Mouse (Mus musculus) CH12.LX (cell line): ENCODE measurements around the gene Phrf1. TPM values are rescaled to one million over a fixed set of nuclear protein-coding genes. Genes with fewer than 3 reads are reported as not detected.

Experiments used
- DNase-seq: peaks from one replicate; pipeline ENCODE4 v3.0.0-alpha.2; 2013; ENCODE audit errors: extremely low read depth
- H3K27ac ChIP-seq: 2 replicates; pipeline ENCODE4 v1.5.1; 2012; ENCODE audit warnings: low read depth, mild to moderate bottlenecking, control low read depth, moderate library complexity; ENCODE audit not compliant: insufficient read depth
- H3K27me3 ChIP-seq: replicated peaks from 2 replicates; pipeline ENCODE3; 2012; ENCODE audit warnings: inconsistent platforms
- H3K36me3 ChIP-seq, 2 experiments: replicated peaks in 1 of 2; 2 replicates each; pipeline versions ENCODE3 to v1.6.1; 2012; ENCODE audit warnings: inconsistent platforms in 1 of 2, low read length in 1 of 2, mild to moderate bottlenecking in 1 of 2, mixed read lengths in 1 of 2, moderate library complexity in 1 of 2; ENCODE audit not compliant: control insufficient read depth in 1 of 2, insufficient read depth in 1 of 2
- H3K4me1 ChIP-seq, 2 experiments: 2 replicates each; pipeline ENCODE4 v1.6.1; 2012; ENCODE audit warnings: inconsistent platforms in 1 of 2, moderate library complexity in 1 of 2; ENCODE audit not compliant: insufficient read depth in 2 of 2, control insufficient read depth in 1 of 2
- H3K4me2 ChIP-seq: 2 replicates; pipeline ENCODE4 v1.6.1; 2012; ENCODE audit warnings: low read depth, mild to moderate bottlenecking, control low read depth; ENCODE audit not compliant: poor library complexity, insufficient read depth, severe bottlenecking
- H3K4me3 ChIP-seq, 3 experiments: fragments of 150-350 bp in 1 of 3; sonication (generic) in 1 of 3; replicated peaks in 1 of 3; 2 replicates each; pipeline versions ENCODE3 to v1.5.1; 2011 to 2012; ENCODE audit warnings: low read depth in 2 of 3, low read length in 2 of 3, mild to moderate bottlenecking in 2 of 3, moderate library complexity in 2 of 3, control low read depth in 1 of 3, improper control_type of control experiment in 1 of 3, inconsistent platforms in 1 of 3, mixed read lengths in 1 of 3; ENCODE audit not compliant: poor library complexity in 1 of 3
- H3K79me2 ChIP-seq: replicated peaks from 2 replicates; pipeline ENCODE4 v1.6.1; 2012; ENCODE audit warnings: mild to moderate bottlenecking, moderate library complexity; ENCODE audit not compliant: control insufficient read depth, poor library complexity, insufficient read depth, severe bottlenecking; ENCODE audit errors: extremely low read depth
- H3K9ac ChIP-seq: 2 replicates; pipeline ENCODE4 v1.6.1; 2012; ENCODE audit warnings: low read depth, mild to moderate bottlenecking, control low read depth, moderate library complexity; ENCODE audit not compliant: insufficient read depth
- H3K9me3 ChIP-seq: replicated peaks from 2 replicates; pipeline ENCODE3; 2012; ENCODE audit warnings: low read length, inconsistent platforms, mixed read lengths
- CHD1 ChIP-seq: IDR thresholded peaks from 2 replicates; pipeline ENCODE4 v1.6.1; 2012; ENCODE audit warnings: low read depth, low read length, improper control_type of control experiment, inconsistent platforms
- E2F4 ChIP-seq: IDR thresholded peaks from 2 replicates; pipeline ENCODE4 v1.6.1; 2011; ENCODE audit warnings: low read depth, low read length, improper control_type of control experiment; ENCODE audit not compliant: insufficient replicate concordance
- EP300 ChIP-seq: IDR thresholded peaks from 2 replicates; pipeline ENCODE4 v1.6.1; 2011; ENCODE audit warnings: low read length, improper control_type of control experiment
- JUND ChIP-seq: conservative IDR thresholded peaks from 2 replicates; pipeline ENCODE4 v1.6.1; 2011; ENCODE audit warnings: low read depth, low read length, improper control_type of control experiment
- KAT2A ChIP-seq: IDR thresholded peaks from 2 replicates; pipeline ENCODE4 v1.6.1; 2012; ENCODE audit warnings: low read length, improper control_type of control experiment, inconsistent platforms; ENCODE audit not compliant: insufficient replicate concordance
- MEF2A ChIP-seq: IDR thresholded peaks from 2 replicates; pipeline ENCODE4 v1.6.1; 2014; ENCODE audit warnings: low read depth, mild to moderate bottlenecking, inconsistent platforms, low read length, improper control_type of control experiment, borderline replicate concordance
- MYC ChIP-seq: IDR thresholded peaks from 2 replicates; pipeline ENCODE4 v1.6.1; 2011; ENCODE audit warnings: low read depth, mild to moderate bottlenecking, improper control_type of control experiment, low read length
- PAX5 ChIP-seq: IDR thresholded peaks from 2 replicates; pipeline ENCODE4 v1.6.1; 2012; ENCODE audit warnings: low read length, inconsistent platforms, mixed read lengths
- POLR2AphosphoS2 ChIP-seq: IDR thresholded peaks from 2 replicates; pipeline ENCODE4 v1.6.1; 2011; ENCODE audit warnings: low read depth, low read length, improper control_type of control experiment
- RAD21 ChIP-seq: IDR thresholded peaks from 2 replicates; pipeline ENCODE4 v1.6.1; 2011; ENCODE audit warnings: low read depth, mild to moderate bottlenecking, low read length, improper control_type of control experiment, moderate library complexity
- TBP ChIP-seq: conservative IDR thresholded peaks from 2 replicates; pipeline ENCODE4 v1.6.1; 2011; ENCODE audit warnings: low read depth, low read length, improper control_type of control experiment
- UBTF ChIP-seq: IDR thresholded peaks from 2 replicates; pipeline ENCODE4 v1.6.1; 2012; ENCODE audit warnings: low read depth, mild to moderate bottlenecking, inconsistent platforms, low read length, improper control_type of control experiment, moderate library complexity
- ZC3H11A ChIP-seq: IDR thresholded peaks from 2 replicates; pipeline ENCODE4 v1.6.1; 2012; ENCODE audit warnings: low read depth, mild to moderate bottlenecking, inconsistent platforms, low read length, improper control_type of control experiment
- ZKSCAN1 ChIP-seq: IDR thresholded peaks from 2 replicates; pipeline ENCODE4 v1.6.1; 2012; ENCODE audit warnings: low read depth, inconsistent platforms, low read length, improper control_type of control experiment, borderline replicate concordance
- dilution Hi-C: fragments of 300-500 bp; cut with MboI; formaldehyde crosslinking; loops from 2 replicates; pipeline ENCODE4 v1.14.3; 2020; ENCODE audit warnings: low sequenced_read_pairs; ENCODE audit not compliant: extremely low pct_unique_long_range_greater_than_20kb, extremely low pct_ligation_motif_present
- in situ Hi-C: fragments of 300-500 bp; cut with MboI; formaldehyde crosslinking; loops from 3 replicates; pipeline ENCODE4 v1.14.3; 2019; ENCODE audit warnings: low sequenced_read_pairs, low pct_ligation_motif_present, low pct_unique_long_range_greater_than_20kb, mixed read lengths
- polyA plus RNA-seq: library from polyadenylated mRNA; unstranded; fragments of >175 nt; gene quantifications from 2 replicates; pipeline ENCODE4 v1.2.1, GENCODE M21; 2012; ENCODE audit warnings: low read depth; ENCODE audit not compliant: insufficient read length
- total RNA-seq, 2 experiments: library from RNA; depleted of rRNA; stranded (reverse); fragments of 300-350 nt in 1 of 2; fragments of >200 nt in 1 of 2; gene quantifications; 2 replicates each; pipeline ENCODE4 v1.2.3; 2012 to 2014

The Phrf1 gene
- total and polyA plus RNA-seq, 3 experiments = 22.4 to 59.2 (median 52.5) TPM

DNA sequence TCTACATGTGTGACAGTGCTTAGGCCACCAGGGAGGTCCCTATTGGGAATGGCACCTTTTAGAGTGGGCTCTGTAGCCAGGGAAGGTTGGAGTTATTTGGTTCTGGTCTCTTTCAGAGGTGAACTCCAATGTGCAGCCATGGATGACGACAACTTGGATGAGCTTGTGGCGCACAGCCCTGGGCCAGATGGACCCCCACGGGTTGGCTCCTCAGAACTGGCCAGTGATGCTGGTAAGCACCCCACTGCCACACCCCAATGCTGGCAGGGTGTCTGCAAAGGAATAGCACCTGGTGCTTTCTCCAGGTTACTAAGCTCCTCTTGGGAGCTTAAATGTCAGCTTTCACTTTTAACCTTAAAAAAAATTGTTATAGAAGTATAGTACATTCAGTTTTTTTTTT, 2.5 kb downstream of the Phrf1 start:
- no peak for DNase-seq
- peaks cover 42 to 58% of the 10 kb centered on the region in 2 experiments for H3K36me3 ChIP-seq
- no peak for TF ChIP-seq JUND
- TF ChIP-seq CHD1 = no peak
- TF ChIP-seq PAX5 = no peak
- TF ChIP-seq KAT2A = no peak
- TF ChIP-seq ZKSCAN1 = no peak
- TF ChIP-seq TBP = no peak
- no peak for TF ChIP-seq POLR2AphosphoS2
- no peak for TF ChIP-seq MYC
- peaks cover 5% of the 10 kb centered on the region for H3K27me3 ChIP-seq
- peaks cover 51% of the 10 kb centered on the region for H3K79me2 ChIP-seq
- peaks cover 7% of the 10 kb centered on the region for H3K9me3 ChIP-seq
- peaks cover 4 to 30% of the 10 kb centered on the region in 2 experiments; a peak in 3 of 4 replicates for H3K4me1 ChIP-seq
- H3K9ac ChIP-seq = no peak overlapping the region
- H3K4me2 ChIP-seq = no peak overlapping the region
- dilution Hi-C loops (no loop called here), in situ Hi-C loops (no loop called here)
- H3K27ac ChIP-seq = no peak overlapping the region
- no peak overlapping the region for H3K4me3 ChIP-seq

- Histone ChIP-seq H3K27ac (no peak overlapping the region), H3K27me3 (peaks cover 5% of the 10 kb centered on the region), H3K36me3 (peaks cover 43 to 60% of the 10 kb centered on the region in 2 experiments), H3K4me2 (no peak overlapping the region), H3K79me2 (peaks cover 51% of the 10 kb centered on the region), H3K9me3 (peaks cover 6% of the 10 kb centered on the region), H3K9ac (no peak overlapping the region), H3K4me3 (no peak overlapping the region), H3K4me1 (peaks cover 4 to 30% of the 10 kb centered on the region in 2 experiments; a peak in 3 of 4 replicates)
- dilution Hi-C loops (no loop called here), in situ Hi-C loops (no loop called here)
- DNase-seq = no peak
- TF ChIP-seq RAD21 = no peak
- TF ChIP-seq TBP = no peak
- TF ChIP-seq MEF2A = no peak
- TF ChIP-seq EP300 = no peak
- TF ChIP-seq JUND = no peak
- no peak for TF ChIP-seq ZC3H11A
- TF ChIP-seq UBTF = no peak
- TF ChIP-seq E2F4 = no peak
Measured at GRCm38 (mm10) chr7:141231551-141231950, 3.0 kb downstream of the Phrf1 start.
